Mouse (Mus musculus) MEL (cell line): Measurements from ENCODE around the gene Numa1. TPM values are rescaled to one million over a fixed set of nuclear protein-coding genes. Genes with fewer than 3 reads are reported as not detected.

Source experiments
- DNase-seq: peaks from one replicate; pipeline ENCODE4 v3.0.0; 2011; ENCODE audit warnings: low read depth, low spot score
- H3K27ac ChIP-seq: 2 replicates; pipeline ENCODE4 v1.5.1; 2012; ENCODE audit warnings: low read depth, mild to moderate bottlenecking, control low read depth, low read length, moderate library complexity; ENCODE audit not compliant: control insufficient read depth
- H3K27me3 ChIP-seq, 2 experiments: fragments of 150-350 bp in 1 of 2; sonication (generic) in 1 of 2; 2 replicates each; pipeline ENCODE4 v1.6.1; 2012; ENCODE audit warnings: low read length in 2 of 2, mild to moderate bottlenecking in 2 of 2, improper control_type of control experiment in 1 of 2, moderate library complexity in 1 of 2; ENCODE audit not compliant: insufficient read depth in 2 of 2, control insufficient read depth in 1 of 2
- H3K36me3 ChIP-seq, 2 experiments: 2 replicates each; pipeline ENCODE4 v1.6.1; 2012 to 2014; ENCODE audit warnings: low read length in 2 of 2, improper control_type of control experiment in 1 of 2, inconsistent platforms in 1 of 2, mild to moderate bottlenecking in 1 of 2; ENCODE audit not compliant: insufficient read depth in 2 of 2, control insufficient read depth in 1 of 2
- H3K4me1 ChIP-seq, 2 experiments: fragments of 150-350 bp in 1 of 2; sonication (generic) in 1 of 2; 2 replicates each; pipeline ENCODE4 v1.6.1; 2012; ENCODE audit warnings: low read length in 2 of 2, improper control_type of control experiment in 1 of 2, mild to moderate bottlenecking in 1 of 2; ENCODE audit not compliant: insufficient read depth in 2 of 2, control insufficient read depth in 1 of 2
- H3K4me3 ChIP-seq, 2 experiments: fragments of 150-350 bp in 1 of 2; sonication (generic) in 1 of 2; 2 replicates each; pipeline ENCODE4 v1.5.1; 2012; ENCODE audit warnings: low read depth in 2 of 2, low read length in 2 of 2, mild to moderate bottlenecking in 2 of 2, moderate library complexity in 2 of 2, control low read depth in 1 of 2, improper control_type of control experiment in 1 of 2; ENCODE audit not compliant: control insufficient read depth in 1 of 2, insufficient read depth in 1 of 2
- H3K79me2 ChIP-seq: 2 replicates; pipeline ENCODE4 v1.6.1; 2012; ENCODE audit warnings: mild to moderate bottlenecking, low read length, moderate library complexity; ENCODE audit not compliant: control insufficient read depth, poor library complexity, insufficient read depth
- H3K9ac ChIP-seq: 2 replicates; pipeline ENCODE4 v1.6.1; 2012; ENCODE audit warnings: low read depth, mild to moderate bottlenecking, control low read depth, low read length, moderate library complexity; ENCODE audit not compliant: control insufficient read depth, poor library complexity, severe bottlenecking
- H3K9me3 ChIP-seq: fragments of 150-350 bp; sonication (generic); replicated peaks from 2 replicates; pipeline ENCODE4 v1.6.1; 2012; ENCODE audit warnings: mild to moderate bottlenecking, low read length, improper control_type of control experiment, moderate library complexity; ENCODE audit not compliant: insufficient read depth
- BHLHE40 ChIP-seq: IDR thresholded peaks from 2 replicates; pipeline ENCODE4 v1.6.1; 2012; ENCODE audit warnings: low read depth, mild to moderate bottlenecking, inconsistent platforms, low read length, improper control_type of control experiment, borderline replicate concordance
- CTCF ChIP-seq, 3 experiments: IDR thresholded peaks in 2 of 3; conservative IDR thresholded peaks in 1 of 3; 2 replicates each; pipeline ENCODE4 v1.5.1; 2011 to 2012; ENCODE audit warnings: low read length in 3 of 3, low read depth in 2 of 3, mild to moderate bottlenecking in 2 of 3, improper control_type of control experiment in 1 of 3, inconsistent platforms in 1 of 3, mixed read lengths in 1 of 3, moderate library complexity in 1 of 3; ENCODE audit not compliant: control insufficient read depth in 1 of 3, insufficient read depth in 1 of 3, poor library complexity in 1 of 3, severe bottlenecking in 1 of 3
- E2F4 ChIP-seq: IDR thresholded peaks from 2 replicates; pipeline ENCODE4 v1.6.1; 2011; ENCODE audit warnings: low read depth, low read length, improper control_type of control experiment, borderline replicate concordance
- GABPA ChIP-seq: IDR thresholded peaks from 2 replicates; pipeline ENCODE4 v1.6.1; 2012; ENCODE audit warnings: low read depth, mild to moderate bottlenecking, inconsistent platforms, low read length, improper control_type of control experiment, moderate library complexity
- HCFC1 ChIP-seq: IDR thresholded peaks from 2 replicates; pipeline ENCODE4 v1.6.1; 2012; ENCODE audit warnings: low read depth, mild to moderate bottlenecking, inconsistent platforms, low read length, improper control_type of control experiment, moderate library complexity
- JUND ChIP-seq: IDR thresholded peaks from 2 replicates; pipeline ENCODE4 v1.6.1; 2011; ENCODE audit warnings: low read depth, mild to moderate bottlenecking, improper control_type of control experiment, low read length
- KAT2A ChIP-seq: conservative IDR thresholded peaks from 2 replicates; pipeline ENCODE4 v1.6.1; 2012; ENCODE audit warnings: low read depth, low read length, improper control_type of control experiment, inconsistent platforms
- MAFK ChIP-seq: IDR thresholded peaks from 2 replicates; pipeline ENCODE4 v1.6.1; 2011; ENCODE audit warnings: low read depth, mild to moderate bottlenecking, low read length, improper control_type of control experiment, borderline replicate concordance
- MEF2A ChIP-seq: IDR thresholded peaks from 2 replicates; pipeline ENCODE4 v1.6.1; 2014; ENCODE audit warnings: low read depth, mild to moderate bottlenecking, inconsistent platforms, low read length, improper control_type of control experiment; ENCODE audit not compliant: poor library complexity, insufficient replicate concordance, severe bottlenecking; ENCODE audit errors: extremely low read depth
- MYC ChIP-seq: IDR thresholded peaks from 2 replicates; pipeline ENCODE4 v1.6.1; 2011; ENCODE audit warnings: low read depth, mild to moderate bottlenecking, low read length, improper control_type of control experiment, moderate library complexity
- NELFE ChIP-seq: IDR thresholded peaks from 2 replicates; pipeline ENCODE4 v1.6.1; 2011; ENCODE audit warnings: low read depth, low read length, improper control_type of control experiment
- POLR2AphosphoS2 ChIP-seq: IDR thresholded peaks from 2 replicates; pipeline ENCODE4 v1.6.1; 2011; ENCODE audit warnings: low read length, improper control_type of control experiment
- POLR2AphosphoS5 ChIP-seq: IDR thresholded peaks from 2 replicates; pipeline ENCODE4 v1.6.1; 2012; ENCODE audit warnings: low read depth, borderline replicate concordance, mild to moderate bottlenecking, inconsistent platforms, low read length, moderate library complexity, mixed read lengths
- RCOR1 ChIP-seq: IDR thresholded peaks from 2 replicates; pipeline ENCODE4 v1.6.1; 2012; ENCODE audit warnings: low read depth, mild to moderate bottlenecking, inconsistent platforms, low read length, improper control_type of control experiment
- SIN3A ChIP-seq: IDR thresholded peaks from 2 replicates; pipeline ENCODE4 v1.6.1; 2012; ENCODE audit warnings: low read length, improper control_type of control experiment, inconsistent platforms
- SMC3 ChIP-seq: IDR thresholded peaks from 2 replicates; pipeline ENCODE4 v1.6.1; 2011; ENCODE audit warnings: low read depth, low read length, improper control_type of control experiment
- TBP ChIP-seq: IDR thresholded peaks from 2 replicates; pipeline ENCODE4 v1.8.0; 2011; ENCODE audit warnings: low read depth, low read length, improper control_type of control experiment
- TCF12 ChIP-seq: IDR thresholded peaks from 2 replicates; pipeline ENCODE4 v1.6.1; 2014; ENCODE audit warnings: low read depth, mild to moderate bottlenecking, inconsistent platforms, low read length, improper control_type of control experiment, moderate library complexity
- USF1 ChIP-seq: IDR thresholded peaks from 2 replicates; pipeline ENCODE4 v1.6.1; 2014; ENCODE audit warnings: low read depth, mild to moderate bottlenecking, inconsistent platforms, low read length, improper control_type of control experiment, moderate library complexity
- USF2 ChIP-seq, 2 experiments: IDR thresholded peaks; 2 replicates each; pipeline ENCODE4 v1.6.1; 2011 to 2012; ENCODE audit warnings: improper control_type of control experiment in 2 of 2, low read length in 2 of 2, borderline replicate concordance in 1 of 2, inconsistent platforms in 1 of 2, low read depth in 1 of 2, mild to moderate bottlenecking in 1 of 2; ENCODE audit not compliant: insufficient read depth in 1 of 2
- ZC3H11A ChIP-seq: IDR thresholded peaks from 2 replicates; pipeline ENCODE4 v1.6.1; 2012; ENCODE audit warnings: low read depth, mild to moderate bottlenecking, inconsistent platforms, low read length, improper control_type of control experiment
- ZKSCAN1 ChIP-seq: IDR thresholded peaks from 2 replicates; pipeline ENCODE4 v1.6.1; 2012; ENCODE audit warnings: low read depth, mild to moderate bottlenecking, inconsistent platforms, low read length, improper control_type of control experiment, moderate library complexity
- ZMIZ1 ChIP-seq: IDR thresholded peaks from 2 replicates; pipeline ENCODE4 v1.6.1; 2012; ENCODE audit warnings: low read depth, mild to moderate bottlenecking, inconsistent platforms, low read length, improper control_type of control experiment, moderate library complexity
- ZNF384 ChIP-seq: IDR thresholded peaks from 2 replicates; pipeline ENCODE4 v1.6.1; 2012; ENCODE audit warnings: low read depth, mild to moderate bottlenecking, inconsistent platforms, low read length, improper control_type of control experiment
- polyA plus RNA-seq, 2 experiments: library from polyadenylated mRNA; stranded (reverse) in 1 of 2; unstranded in 1 of 2; fragments of >175 nt in 1 of 2; fragments of >200 nt in 1 of 2; gene quantifications; 2 replicates each; pipeline versions ENCODE4 v1.2.1 to v1.2.4; 2012; ENCODE audit warnings: low replicate concordance in 2 of 2, low read depth in 1 of 2; ENCODE audit not compliant: insufficient read length in 2 of 2, insufficient read depth in 1 of 2, missing spikeins in 1 of 2
- total RNA-seq: library from RNA; depleted of rRNA; stranded (reverse); fragments of 300-350 nt; gene quantifications from 2 replicates; pipeline ENCODE4 v1.2.3, GENCODE M21; 2012

The Numa1 gene
- total and polyA plus RNA-seq, 3 experiments, result 48.7 to 91.2 (median 50.0) TPM

DNA sequence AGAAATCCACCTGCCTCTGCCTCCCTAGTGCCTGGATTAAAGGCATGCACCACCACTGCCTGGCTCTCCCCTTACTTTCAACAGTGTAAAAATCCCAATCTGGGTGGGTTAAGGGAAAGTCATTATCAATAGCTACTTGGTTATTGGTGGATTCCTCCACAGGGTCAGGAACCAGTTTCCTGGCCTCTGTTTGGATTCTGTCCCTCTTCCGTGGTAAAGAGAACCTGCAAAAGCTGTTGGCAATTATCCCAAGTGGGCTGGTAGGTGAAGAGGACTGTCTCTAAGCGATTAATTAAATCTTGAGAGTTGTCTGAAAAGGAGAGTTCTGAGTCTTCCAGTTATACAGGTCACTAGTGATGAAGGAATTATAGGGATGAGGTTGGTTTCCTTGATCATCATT lies 4.4 kb downstream of the Numa1 start:
- no peak overlapping the region for H3K27ac ChIP-seq
- no peaks in the 10 kb centered on the region for H3K27me3 ChIP-seq
- H3K36me3 ChIP-seq, result peaks cover 8 to 22% of the 10 kb centered on the region in 2 experiments
- no peak for TF ChIP-seq MYC
- TF ChIP-seq POLR2AphosphoS5, result no peak
- no peak for TF ChIP-seq RCOR1
- TF ChIP-seq POLR2AphosphoS2, result no peak
- TF ChIP-seq E2F4, result no peak
- TF ChIP-seq GABPA, result no peak
- peaks cover 4 to 20% of the 10 kb centered on the region in 2 experiments; a peak in 2 of 4 replicates for H3K4me1 ChIP-seq
- no peaks in the 10 kb centered on the region for H3K9me3 ChIP-seq
- H3K4me3 ChIP-seq, result no peak overlapping the region
- H3K79me2 ChIP-seq, result peaks cover 58% of the 10 kb centered on the region
- no peak overlapping the region for H3K9ac ChIP-seq
- DNase-seq, result no peak

- H3K9me3 ChIP-seq, result no peaks in the 10 kb centered on the region
- no peak overlapping the region for H3K9ac ChIP-seq
- DNase-seq, result no peak
- no peak overlapping the region for H3K27ac ChIP-seq
- peaks cover 4 to 18% of the 10 kb centered on the region in 2 experiments; a peak in 2 of 4 replicates for H3K4me1 ChIP-seq
- H3K4me3 ChIP-seq, result no peak overlapping the region
- H3K79me2 ChIP-seq, result peaks cover 48% of the 10 kb centered on the region
- H3K27me3 ChIP-seq, result no peaks in the 10 kb centered on the region
- H3K36me3 ChIP-seq, result peaks cover 8 to 19% of the 10 kb centered on the region in 2 experiments
- TF ChIP-seq JUND (no peak), E2F4 (no peak), MAFK (no peak), MEF2A (no peak), TBP (no peak), USF2 (IDR thresholded peaks at IDR 0.05; ENCODE audit: borderline replicate concordance in 1 of 2, insufficient read depth in 1 of 2, low read depth in 1 of 2, low read length in 2 of 2) (no peak), NELFE (no peak), USF1 (no peak), KAT2A (no peak), SMC3 (no peak), CTCF (IDR thresholded peaks at IDR 0.05 in 2 of 3, conservative IDR thresholded peaks at IDR 0.05 in 1 of 3; ENCODE audit: control insufficient read depth in 1 of 3, insufficient read depth in 1 of 3, low read depth in 2 of 3, low read length in 3 of 3, poor library complexity in 1 of 3, severe bottlenecking in 1 of 3) (no peak), MYC (no peak), ZNF384 (no peak), BHLHE40 (no peak), ZKSCAN1 (no peak), SIN3A (no peak), TCF12 (no peak), HCFC1 (no peak), ZC3H11A (no peak), ZMIZ1 (no peak)
Measured at GRCm38 (mm10) chr7:101939758-101940157, 5.8 kb downstream of the Numa1 start.
